Comparison of ENCODE assay signal across 9 mouse cellular contexts in the genomic region with DNA sequence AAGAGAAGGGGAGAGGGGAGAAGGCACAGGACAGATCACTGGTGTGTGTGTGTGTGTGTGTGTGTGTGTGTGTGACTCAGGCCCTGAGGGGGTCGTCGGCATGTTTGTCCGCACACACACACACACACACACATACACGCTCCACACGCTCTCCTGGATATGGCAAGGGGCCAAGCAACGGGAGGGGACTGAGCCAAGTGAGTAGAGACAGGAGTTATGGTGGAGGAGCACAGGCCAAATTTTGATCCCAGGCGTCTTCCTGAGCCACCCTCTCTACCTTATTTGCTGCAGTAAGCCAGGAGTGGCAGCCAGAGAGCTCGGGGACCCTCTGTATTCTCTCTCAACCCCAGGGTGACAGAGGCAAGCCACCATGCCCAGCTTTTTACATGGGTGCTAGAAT. TPM values are rescaled to one million over a fixed set of nuclear protein-coding genes. Genes with fewer than 3 reads are reported as not detected.
A peak's percentile ranks its signal among the peaks of the same experiment; 100 is the strongest.
DNase-seq lines count a peak whose midpoint lies in the region; ATAC-seq lines count a peak whose summit lies in the region.
"Had no signal": no experiment of that assay in that cellular context is flagged by ENCODE, and none has a peak within 500 bp of the region (broad histone marks: within the 10 kb centered on the region; RNA-seq: fewer than 3 reads in every experiment).

No protein-coding gene starts in this region.

- no peaks in the 10 kb centered on the region for H3K36me3 ChIP-seq in heart, embryonic 14.5 days (ENCODE audit: control insufficient read depth, insufficient read depth, low read length)
- H3K36me3 ChIP-seq in lung, embryonic 16.5 days (ENCODE audit: control insufficient read depth, insufficient read depth, low read length) = no peaks in the 10 kb centered on the region
- H3K36me3 ChIP-seq: limb, embryonic 13.5 days had no signal

- no peaks in the 10 kb centered on the region for H3K9me3 ChIP-seq in heart, embryonic 14.5 days (ENCODE audit: control insufficient read depth, low read length)
- no peaks in the 10 kb centered on the region for H3K9me3 ChIP-seq in lung, embryonic 16.5 days (ENCODE audit: control insufficient read depth, low read length)
- H3K9me3 ChIP-seq: limb, embryonic 13.5 days had no signal

- H3K9ac ChIP-seq in heart, embryonic 14.5 days (ENCODE audit: low read length) = 0 out of 2 replicates have a peak overlapping the region, but pooled peaks have one; percentile 25
- H3K9ac ChIP-seq in lung, embryonic 16.5 days (ENCODE audit: low read length) = peak overlapping the region; percentile 35
- H3K9ac ChIP-seq: limb, embryonic 13.5 days had no signal

- DNase-seq in cerebellum, adult 9-10 months = peak; percentile 60
- no peak for DNase-seq in cerebellum, adult 9-11 months
- peak; percentile 70 for DNase-seq in left cerebral cortex, postnatal 4 days
- no peak for DNase-seq in left cerebral cortex, adult 18-20 months (ENCODE audit: low spot score in 2 of 2)
- DNase-seq in urinary bladder, adult 18-20 months (ENCODE audit: low spot score in 2 of 2) = no peak
- no peak for DNase-seq in right cerebral cortex, postnatal 10 days (ENCODE audit: low spot score in 2 of 2)

- ATAC-seq in heart, embryonic 14.5 days (ENCODE audit: insufficient number of reproducible peaks, insufficient read depth, low FRiP score, low read depth) = no peak
- ATAC-seq in lung, embryonic 16.5 days (ENCODE audit: low read depth) = no peak

- peak overlapping the region; percentile 7 to 12; a peak in 1 of 4 replicates for H3K4me3 ChIP-seq in heart, embryonic 14.5 days (ENCODE audit: control insufficient read depth in 1 of 2, insufficient read depth in 1 of 2, low read depth in 1 of 2, low read length in 2 of 2)
- H3K4me3 ChIP-seq in lung, embryonic 16.5 days (ENCODE audit: low read length) = peak overlapping the region; percentile 36
- H3K4me3 ChIP-seq: limb, embryonic 13.5 days had no signal

- peak overlapping the region; percentile 1; the same call in 1 of the 2 replicates for H3K4me2 ChIP-seq in heart, embryonic 14.5 days (ENCODE audit: low read length)
- peak overlapping the region; percentile 38 for H3K4me2 ChIP-seq in lung, embryonic 16.5 days (ENCODE audit: low read depth, low read length)
- H3K4me2 ChIP-seq: limb, embryonic 13.5 days had no signal

- intact Hi-C loops in left cerebral cortex, postnatal 4 days (cut with DNase I) = no loop called here

- 44% methylated on average over 8 of the region's 8 CpGs for WGBS in heart, embryonic 14.5 days
- 23% methylated on average over 8 of the region's 8 CpGs for WGBS in lung, embryonic 16.5 days

- H3K27ac ChIP-seq in heart, embryonic 14.5 days (replicated peaks in 1 of 2; ENCODE audit: control insufficient read depth in 1 of 2, insufficient read depth in 1 of 2, low read depth in 2 of 2, low read length in 2 of 2) = no peak overlapping the region
- no peak overlapping the region for H3K27ac ChIP-seq in lung, embryonic 16.5 days (ENCODE audit: low read length)
- H3K27ac ChIP-seq: limb, embryonic 13.5 days had no signal

- peaks cover 12 to 44% of the 10 kb centered on the region in 2 experiments for H3K4me1 ChIP-seq in heart, embryonic 14.5 days (ENCODE audit: control insufficient read depth in 2 of 2, insufficient read depth in 2 of 2, low read length in 2 of 2)
- H3K4me1 ChIP-seq in lung, embryonic 16.5 days (replicated peaks; ENCODE audit: control insufficient read depth, insufficient read depth, low read length) = peaks cover 23% of the 10 kb centered on the region

- H3K27me3 ChIP-seq in heart, embryonic 14.5 days (ENCODE audit: control insufficient read depth, insufficient read depth, low read length) = no peaks in the 10 kb centered on the region
- no peaks in the 10 kb centered on the region for H3K27me3 ChIP-seq in lung, embryonic 16.5 days (ENCODE audit: control insufficient read depth, insufficient read depth, low read depth, low read length)
- H3K27me3 ChIP-seq: limb, embryonic 13.5 days had no signal

RNA-seq across cellular contexts. Expression of a gene that starts 12.7 kb away (rescaled TPM):
- 10 to 100 TPM; 25.5 to 28.8 TPM for total RNA-seq in left cerebral cortex, postnatal 4 days (2021)
- total RNA-seq in left cerebral cortex, adult 18-20 months (2021) = 10 to 100 TPM; 29.6 to 39.3 TPM
- 39.0 and 45.9 TPM in 2 replicates for polyA plus RNA-seq in heart, embryonic 14.5 days (2014; fragmentation: Nextera tagmentation; extraction: Ambion mirVana)
- 66.8 and 67.9 TPM in 2 replicates for polyA plus RNA-seq in lung, embryonic 16.5 days (2015; fragmentation: Nextera tagmentation; extraction: Ambion mirVana)

RNA-seq across cellular contexts. Expression of a gene that starts 33.6 kb away (rescaled TPM):
- 1 to 10 TPM; 3.5 to 5.6 TPM for total RNA-seq in left cerebral cortex, postnatal 4 days (2021)
- 1 to 10 TPM; 5.9 to 8.5 TPM for total RNA-seq in left cerebral cortex, adult 18-20 months (2021)
- polyA plus RNA-seq in heart, embryonic 14.5 days (2014; fragmentation: Nextera tagmentation; extraction: Ambion mirVana) = 0.86 and 1.0 TPM in 2 replicates
- polyA plus RNA-seq in lung, embryonic 16.5 days (2015; fragmentation: Nextera tagmentation; extraction: Ambion mirVana) = 3.1 and 3.5 TPM in 2 replicates

RNA-seq across cellular contexts. Expression of a gene that starts 36.9 kb away (rescaled TPM):
- total RNA-seq in left cerebral cortex, postnatal 4 days (2021) = under 1 TPM; 0.50 to 0.54 TPM
- 1 to 10 TPM in 1 of 2 experiments, not detected in 1; 1.0 TPM for total RNA-seq in left cerebral cortex, adult 18-20 months (2021)
- 1.3 and 2.2 TPM in 2 replicates for polyA plus RNA-seq in heart, embryonic 14.5 days (2014; fragmentation: Nextera tagmentation; extraction: Ambion mirVana)
- polyA plus RNA-seq in lung, embryonic 16.5 days (2015; fragmentation: Nextera tagmentation; extraction: Ambion mirVana) = 0.84 and 1.0 TPM in 2 replicates

RNA-seq across cellular contexts. Expression of a gene that starts 36.9 kb away (rescaled TPM):
- 10 to 100 TPM; 33.2 to 34.9 TPM for total RNA-seq in left cerebral cortex, postnatal 4 days (2021)
- total RNA-seq in left cerebral cortex, adult 18-20 months (2021) = 10 to 100 TPM; 40.6 to 45.7 TPM
- 12.6 and 13.4 TPM in 2 replicates for polyA plus RNA-seq in heart, embryonic 14.5 days (2014; fragmentation: Nextera tagmentation; extraction: Ambion mirVana)
- 31.1 TPM in 2 replicates for polyA plus RNA-seq in lung, embryonic 16.5 days (2015; fragmentation: Nextera tagmentation; extraction: Ambion mirVana)

RNA-seq across cellular contexts. Expression of a gene that starts 53.6 kb away (rescaled TPM):
- total RNA-seq in left cerebral cortex, postnatal 4 days (2021) = 10 to 100 TPM; 30.7 to 34.4 TPM
- 10 to 100 TPM; 19.2 to 23.7 TPM for total RNA-seq in left cerebral cortex, adult 18-20 months (2021)
- 25.4 and 25.9 TPM in 2 replicates for polyA plus RNA-seq in heart, embryonic 14.5 days (2014; fragmentation: Nextera tagmentation; extraction: Ambion mirVana)
- polyA plus RNA-seq in lung, embryonic 16.5 days (2015; fragmentation: Nextera tagmentation; extraction: Ambion mirVana) = 34.5 and 36.8 TPM in 2 replicates

Comparison
In these comparisons a context has a peak if more than half of its experiments do, and no peak if none do; other contexts are left out.
1. DNase-seq: peak in cerebellum, adult 9-10 months (single experiment) and left cerebral cortex, postnatal 4 days (single experiment); none in cerebellum, adult 9-11 months (single experiment), left cerebral cortex, adult 18-20 months (0 of 2), urinary bladder, adult 18-20 months (0 of 2) and right cerebral cortex, postnatal 10 days (0 of 2).